Mouse (Mus musculus) v-Abl transformed pro-B cells (cell line): Measurements from ENCODE around the gene Spef1.

Experiments
- in situ Hi-C, 2 experiments: fragments of 400-800 bp; cut with MboI; formaldehyde crosslinking; loops; one replicate each; pipeline ENCODE4 v1.15.1; 2025; ENCODE audit not compliant: unreplicated experiment in 2 of 2

Gene Spef1

GRCm38 (mm10) chr2:131128636-131129157 is 58.4 kb downstream of the Spef1 start:
- in situ Hi-C loops: no loop called here

- in situ Hi-C loops: no loop called here
Measured at GRCm38 (mm10) chr2:131128211-131128610, 58.9 kb downstream of the Spef1 start.

- in situ Hi-C loops: no loop called here
Measured at GRCm38 (mm10) chr2:131127161-131127730, 59.8 kb downstream of the Spef1 start, which contains the start of gene Hspa12b. Gene Hspa12b (plus strand): TSS chr2:131127280.

GRCm38 (mm10) chr2:131125964-131126815 is 60.9 kb downstream of the Spef1 start:
- in situ Hi-C loops: no loop called here

DNA sequence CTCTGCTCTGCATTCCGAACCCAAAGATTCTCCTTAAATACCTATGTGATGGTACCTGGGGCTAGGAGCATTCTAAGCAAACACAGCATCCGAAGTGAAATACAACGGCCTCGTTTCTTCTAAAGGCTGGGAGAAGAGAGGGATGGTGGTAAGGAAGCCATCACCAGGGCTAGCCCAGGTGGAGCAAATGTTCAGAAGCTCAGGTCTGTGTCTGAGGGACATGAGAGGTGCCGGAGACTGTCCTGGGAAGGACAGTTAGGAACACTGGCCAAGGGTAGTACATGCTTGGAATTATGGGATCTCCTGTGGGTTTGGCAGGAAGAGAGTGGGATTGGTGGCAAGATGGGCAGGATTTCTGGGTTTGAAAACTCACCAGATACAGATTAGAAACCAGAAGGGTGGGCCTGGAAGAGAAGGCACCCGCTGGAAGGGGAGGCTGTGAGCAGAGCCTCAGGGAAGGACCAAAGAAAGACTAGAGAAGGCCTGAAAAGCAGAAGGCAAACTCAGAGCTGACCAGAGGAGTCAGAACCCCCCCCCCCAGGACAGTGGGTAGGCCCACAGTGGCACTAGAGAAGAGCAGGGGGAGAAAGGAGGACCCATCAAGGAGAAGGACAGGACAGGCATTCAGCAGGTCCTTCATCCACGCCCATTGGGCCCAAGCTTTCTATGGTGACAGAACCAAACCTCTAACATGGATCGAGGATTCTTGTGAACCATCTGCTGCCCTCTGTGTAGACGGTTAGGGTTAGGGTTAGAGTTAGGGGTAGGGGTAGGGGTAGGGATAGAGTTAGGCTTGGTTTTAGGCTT is 61.7 kb downstream of the Spef1 start:
- in situ Hi-C loops: no loop called here

DNA sequence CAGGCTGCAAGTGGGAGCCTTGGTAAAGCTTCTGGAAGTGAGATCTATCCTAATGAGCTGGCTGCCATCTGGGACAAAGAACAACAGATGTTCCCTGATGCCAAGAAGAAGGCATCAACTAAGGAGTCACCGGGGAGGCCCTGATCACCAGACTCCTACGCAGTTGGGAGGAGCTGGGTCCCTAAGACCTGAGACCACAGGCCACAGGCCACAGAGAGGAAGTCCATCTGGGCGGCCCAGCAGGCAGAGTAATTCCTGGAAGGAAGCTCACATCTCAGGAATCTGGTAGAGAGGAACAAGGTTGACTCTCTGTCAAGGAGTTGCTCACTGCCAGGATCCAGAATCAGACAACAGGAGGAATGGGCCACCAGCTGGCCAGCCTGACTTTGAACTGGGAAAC is 62.9 kb downstream of the Spef1 start:
- in situ Hi-C loops: no loop called here
